Mouse (Mus musculus): ENCODE measurements around the gene F3. TPM values are rescaled to one million over a fixed set of nuclear protein-coding genes. Genes with fewer than 3 reads are reported as not detected.

The F3 gene
- total RNA-seq, 1 experiment: 57.8 TPM

DNA sequence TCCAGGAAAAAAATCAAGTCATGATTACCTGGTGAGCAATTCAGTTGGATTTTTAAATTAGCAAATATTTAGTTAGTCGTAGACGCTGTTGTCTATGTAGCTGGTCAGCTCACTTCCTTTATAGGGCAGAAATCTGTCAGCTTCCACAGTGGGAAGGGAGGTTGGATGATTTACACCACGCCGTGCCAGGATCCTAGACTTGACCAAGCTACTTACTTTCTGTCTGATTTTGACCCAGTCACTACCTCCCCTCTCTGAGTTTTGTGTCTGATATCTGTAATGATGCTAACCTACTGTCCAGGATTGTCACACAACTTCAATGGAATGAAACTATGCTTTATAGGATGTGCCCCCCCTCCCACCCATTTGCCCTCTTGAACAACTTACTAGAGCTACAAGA is 23.5 kb upstream of the F3 start:
- no peak overlapping the region for H3K4me3 ChIP-seq (ENCODE audit: insufficient read depth in 1 of 2, low read depth in 1 of 2, low read length in 2 of 2, poor library complexity in 1 of 2, severe bottlenecking in 1 of 2)
- no peak overlapping the region for H3K9ac ChIP-seq (ENCODE audit: insufficient read depth, low read depth, low read length, poor library complexity, severe bottlenecking)
- H3K4me1 ChIP-seq (ENCODE audit: control insufficient read depth in 2 of 2, insufficient read depth in 2 of 2, low read length in 2 of 2, poor library complexity in 1 of 2): no peaks in the 10 kb centered on the region
- no peaks in the 10 kb centered on the region for H3K36me3 ChIP-seq (ENCODE audit: control insufficient read depth, insufficient read depth, low read length, poor library complexity, severe bottlenecking)
- TF ChIP-seq ZNF384 (IDR thresholded peaks at IDR 0.05; ENCODE audit: low read depth, low read length): no peak
- TF ChIP-seq CHD2 (IDR thresholded peaks at IDR 0.05; ENCODE audit: low read depth, low read length): no peak
- TF ChIP-seq MAFK (IDR thresholded peaks at IDR 0.05; ENCODE audit: insufficient read depth, low read depth, low read length): no peak
- no peak for TF ChIP-seq HCFC1 (IDR thresholded peaks at IDR 0.05; ENCODE audit: borderline replicate concordance, insufficient read depth, low read length)
- TF ChIP-seq ZC3H11A (IDR thresholded peaks at IDR 0.05; ENCODE audit: borderline replicate concordance, low read depth, low read length): no peak
- no peaks in the 10 kb centered on the region for H3K9me3 ChIP-seq (ENCODE audit: control insufficient read depth, insufficient read depth, low read depth, low read length)
- no peak overlapping the region for H3K27ac ChIP-seq (ENCODE audit: insufficient read depth, low read depth, low read length, poor library complexity, severe bottlenecking)
- in situ Hi-C loops (cut with MboI; ENCODE audit: low sequenced_read_pairs in 2 of 2, unreplicated experiment in 2 of 2): no loop called here
- no peak for DNase-seq (ENCODE audit: low read depth, low spot score)

DNA sequence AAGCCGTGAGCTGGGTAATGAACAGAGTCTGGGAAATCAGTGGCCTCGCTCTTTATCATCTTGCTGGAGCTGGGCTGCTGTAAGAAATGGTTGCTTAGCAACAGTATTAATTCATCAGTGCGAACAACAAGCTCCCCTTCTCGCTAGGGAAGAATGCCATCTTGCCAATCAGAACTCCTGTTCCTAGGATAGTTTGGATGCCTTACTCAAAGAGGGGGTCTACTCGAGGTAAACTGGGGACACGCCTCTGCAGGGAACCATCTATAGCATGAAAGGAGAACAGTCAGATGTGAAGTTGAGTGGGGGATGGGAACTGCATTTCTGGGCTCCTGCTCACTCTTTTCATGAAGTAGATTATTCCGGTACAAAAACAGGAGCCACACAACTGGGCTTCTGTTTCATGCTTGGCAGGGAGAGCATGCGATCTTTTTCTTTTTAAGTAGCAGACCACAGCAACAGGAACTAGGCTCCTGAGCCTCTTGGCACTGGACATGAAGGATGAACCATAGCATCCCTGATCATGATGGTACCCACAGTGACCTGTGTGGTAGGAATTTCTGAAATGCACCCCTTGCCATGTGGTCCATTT is 22.9 kb upstream of the F3 start:
- no peak overlapping the region for H3K27ac ChIP-seq (ENCODE audit: insufficient read depth, low read depth, low read length, poor library complexity, severe bottlenecking)
- no peak for TF ChIP-seq ZNF384 (IDR thresholded peaks at IDR 0.05; ENCODE audit: low read depth, low read length)
- TF ChIP-seq ZC3H11A (IDR thresholded peaks at IDR 0.05; ENCODE audit: borderline replicate concordance, low read depth, low read length): no peak
- TF ChIP-seq CHD2 (IDR thresholded peaks at IDR 0.05; ENCODE audit: low read depth, low read length): no peak
- TF ChIP-seq MAFK (IDR thresholded peaks at IDR 0.05; ENCODE audit: insufficient read depth, low read depth, low read length): no peak
- TF ChIP-seq HCFC1 (IDR thresholded peaks at IDR 0.05; ENCODE audit: borderline replicate concordance, insufficient read depth, low read length): no peak
- no peaks in the 10 kb centered on the region for H3K9me3 ChIP-seq (ENCODE audit: control insufficient read depth, insufficient read depth, low read depth, low read length)
- no peak for DNase-seq (ENCODE audit: low read depth, low spot score)
- no peak overlapping the region for H3K9ac ChIP-seq (ENCODE audit: insufficient read depth, low read depth, low read length, poor library complexity, severe bottlenecking)
- H3K4me1 ChIP-seq (ENCODE audit: control insufficient read depth in 2 of 2, insufficient read depth in 2 of 2, low read length in 2 of 2, poor library complexity in 1 of 2): no peaks in the 10 kb centered on the region
- in situ Hi-C loops (cut with MboI; ENCODE audit: low sequenced_read_pairs in 2 of 2, unreplicated experiment in 2 of 2): no loop called here
- no peaks in the 10 kb centered on the region for H3K36me3 ChIP-seq (ENCODE audit: control insufficient read depth, insufficient read depth, low read length, poor library complexity, severe bottlenecking)
- no peak overlapping the region for H3K4me3 ChIP-seq (ENCODE audit: insufficient read depth in 1 of 2, low read depth in 1 of 2, low read length in 2 of 2, poor library complexity in 1 of 2, severe bottlenecking in 1 of 2)

GRCm38 (mm10) chr3:121703155-121703879 is 20.0 kb upstream of the F3 start:
- H3K27ac ChIP-seq (ENCODE audit: insufficient read depth, low read depth, low read length, poor library complexity, severe bottlenecking): no peak overlapping the region
- H3K9me3 ChIP-seq (ENCODE audit: control insufficient read depth, insufficient read depth, low read depth, low read length): no peaks in the 10 kb centered on the region
- H3K4me1 ChIP-seq (ENCODE audit: control insufficient read depth in 2 of 2, insufficient read depth in 2 of 2, low read length in 2 of 2, poor library complexity in 1 of 2): no peaks in the 10 kb centered on the region
- H3K4me3 ChIP-seq (ENCODE audit: insufficient read depth in 1 of 2, low read depth in 1 of 2, low read length in 2 of 2, poor library complexity in 1 of 2, severe bottlenecking in 1 of 2): no peak overlapping the region
- no peak for DNase-seq (ENCODE audit: low read depth, low spot score)
- TF ChIP-seq ZC3H11A (IDR thresholded peaks at IDR 0.05; ENCODE audit: borderline replicate concordance, low read depth, low read length) (no peak), CHD2 (IDR thresholded peaks at IDR 0.05; ENCODE audit: low read depth, low read length) (no peak), MAFK (IDR thresholded peaks at IDR 0.05; ENCODE audit: insufficient read depth, low read depth, low read length) (no peak; the same call in 1 of the 2 replicates)
- no peak overlapping the region for H3K9ac ChIP-seq (ENCODE audit: insufficient read depth, low read depth, low read length, poor library complexity, severe bottlenecking)
- in situ Hi-C loops (cut with MboI; ENCODE audit: low sequenced_read_pairs in 2 of 2, unreplicated experiment in 2 of 2): no loop called here
- H3K36me3 ChIP-seq (ENCODE audit: control insufficient read depth, insufficient read depth, low read length, poor library complexity, severe bottlenecking): no peaks in the 10 kb centered on the region

GRCm38 (mm10) chr3:121703880-121704243 is 19.5 kb upstream of the F3 start:
- H3K27ac ChIP-seq (ENCODE audit: insufficient read depth, low read depth, low read length, poor library complexity, severe bottlenecking): no peak overlapping the region
- no peaks in the 10 kb centered on the region for H3K36me3 ChIP-seq (ENCODE audit: control insufficient read depth, insufficient read depth, low read length, poor library complexity, severe bottlenecking)
- H3K4me3 ChIP-seq (ENCODE audit: insufficient read depth in 1 of 2, low read depth in 1 of 2, low read length in 2 of 2, poor library complexity in 1 of 2, severe bottlenecking in 1 of 2): no peak overlapping the region
- no peaks in the 10 kb centered on the region for H3K4me1 ChIP-seq (ENCODE audit: control insufficient read depth in 2 of 2, insufficient read depth in 2 of 2, low read length in 2 of 2, poor library complexity in 1 of 2)
- TF ChIP-seq CHD2 (IDR thresholded peaks at IDR 0.05; ENCODE audit: low read depth, low read length) (no peak), ZC3H11A (IDR thresholded peaks at IDR 0.05; ENCODE audit: borderline replicate concordance, low read depth, low read length) (no peak), MAFK (IDR thresholded peaks at IDR 0.05; ENCODE audit: insufficient read depth, low read depth, low read length) (no peak), ZNF384 (IDR thresholded peaks at IDR 0.05; ENCODE audit: low read depth, low read length) (no peak)
- no peak for DNase-seq (ENCODE audit: low read depth, low spot score)
- in situ Hi-C loops (cut with MboI; ENCODE audit: low sequenced_read_pairs in 2 of 2, unreplicated experiment in 2 of 2): no loop called here
- no peak overlapping the region for H3K9ac ChIP-seq (ENCODE audit: insufficient read depth, low read depth, low read length, poor library complexity, severe bottlenecking)
- no peaks in the 10 kb centered on the region for H3K9me3 ChIP-seq (ENCODE audit: control insufficient read depth, insufficient read depth, low read depth, low read length)
